11 mouse cellular contexts compared by ENCODE assay signal in genomic region chr2:77238046-77238445, GRCm38 (mm10).
"Had no signal": no experiment of that assay in that cellular context is flagged by ENCODE, and none has a peak within 500 bp of the region (broad histone marks: within the 10 kb centered on the region; RNA-seq: fewer than 3 reads in every experiment).

No protein-coding gene starts in this region.

- H3K27me3 ChIP-seq: liver, embryonic 13.5 days; lung, embryonic 15.5 days; megakaryocyte, embryonic 14.5 days; midbrain, embryonic 15.5 days; neural tube, embryonic 13.5 days had no signal

- H3K9me3 ChIP-seq: liver, embryonic 13.5 days; lung, embryonic 15.5 days; megakaryocyte, embryonic 14.5 days; midbrain, embryonic 15.5 days; neural tube, embryonic 13.5 days had no signal

- H3K36me3 ChIP-seq: liver, embryonic 13.5 days had no signal

- H3K27ac ChIP-seq: left cerebral cortex, adult 2 months; liver, embryonic 13.5 days; lung, embryonic 15.5 days; midbrain, embryonic 15.5 days; neural tube, embryonic 13.5 days had no signal

- ATAC-seq: liver, postnatal 0 days; midbrain, embryonic 15.5 days had no signal

- H3K4me1 ChIP-seq: liver, embryonic 13.5 days; lung, embryonic 15.5 days; megakaryocyte, embryonic 14.5 days; midbrain, embryonic 15.5 days; neural tube, embryonic 13.5 days had no signal

- H3K4me3 ChIP-seq: left cerebral cortex, adult 2 months; liver, embryonic 13.5 days; lung, embryonic 15.5 days; megakaryocyte, embryonic 14.5 days; midbrain, embryonic 15.5 days; neural tube, embryonic 13.5 days had no signal

- DNase-seq: kidney, postnatal 10 days; liver; liver, embryonic 13.5 days; liver, postnatal 0 days; retina, postnatal 1 day; thymus, postnatal 4 days had no signal
